Mouse (Mus musculus) mammary gland, adult 2 months (tissue): ENCODE measurements around the gene Pah. TPM values are rescaled to one million over a fixed set of nuclear protein-coding genes. Genes with fewer than 3 reads are reported as not detected.

Experiments used
- polyA plus RNA-seq: library from polyadenylated mRNA; depleted of rRNA; stranded (reverse); fragments of >200 nt; gene quantifications from 2 replicates; pipeline ENCODE4 v1.2.3, GENCODE M21; 2012; ENCODE audit warnings: low replicate concordance; rRNA removed

Gene Pah
- 0.19 and 0.97 TPM in 2 replicates for polyA plus RNA-seq

GRCm38 (mm10) chr10:87521646-87522045 lies at the start of gene Pah:
TSS of gene Pah (plus strand) at chr10:87521795.

GRCm38 (mm10) chr10:87493576-87493975 lies 28.0 kb upstream of the Pah start, which contains the start of gene Ascl1:
TSS of gene Ascl1 (minus strand) at chr10:87493660.

Other genes with a start within 250 kb of the Pah start
- gene Ascl1, start 28.1 kb upstream of the Pah start, polyA plus RNA-seq, result 1.9 and 3.3 TPM in 2 replicates